Mouse (Mus musculus) testis, postnatal 10 days (tissue): ENCODE data around the gene Psmc6.

ENCODE experiments used
- DNase-seq: peaks from one replicate; pipeline ENCODE4 v3.0.0; 2021; ENCODE audit warnings: low spot score

The Psmc6 gene

DNA sequence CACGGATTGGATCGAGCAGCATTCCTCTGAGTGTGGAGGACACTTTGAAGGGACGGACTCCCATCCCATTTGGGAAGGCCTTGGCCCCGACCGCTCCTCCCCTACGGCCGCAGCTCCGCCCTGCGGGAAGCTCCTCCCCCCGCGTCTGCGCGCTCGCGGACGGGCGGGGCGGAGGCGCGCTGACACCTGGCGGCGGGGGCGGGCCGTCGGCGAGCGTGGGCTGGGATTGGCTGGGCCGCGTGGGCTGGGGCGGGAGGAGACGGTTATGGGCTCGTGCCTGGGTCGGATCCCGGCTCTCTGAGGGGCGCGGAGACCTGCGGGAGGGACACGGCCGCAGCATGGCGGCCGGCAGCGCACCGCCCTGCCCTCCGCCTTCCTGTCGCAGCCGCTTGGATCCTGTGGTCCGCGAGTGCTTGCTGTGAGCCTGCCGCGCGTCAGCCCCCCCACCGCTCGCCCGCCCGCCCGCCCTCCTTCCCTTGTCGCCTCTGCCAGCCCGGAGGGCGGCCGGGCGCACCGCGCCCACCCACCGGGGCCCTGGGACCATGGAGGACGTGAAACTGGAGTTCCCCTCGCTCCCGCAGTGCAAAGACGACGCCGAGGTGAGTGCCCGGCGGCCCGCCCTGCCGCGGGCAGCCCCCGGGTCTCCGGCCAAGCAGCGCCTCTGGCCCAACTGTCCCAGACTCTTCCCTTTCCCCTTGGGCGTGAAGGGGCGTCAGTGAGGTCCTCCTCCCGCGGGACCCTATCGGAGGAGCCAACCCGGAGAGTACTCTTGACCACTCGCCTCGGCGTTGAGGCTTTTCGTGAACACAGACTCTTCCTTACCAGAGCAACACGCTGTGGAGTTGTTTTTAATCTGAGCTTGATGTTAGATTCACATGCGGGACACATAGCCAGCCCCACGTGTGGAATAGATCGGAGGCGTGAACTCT is 21.6 kb downstream of the Psmc6 start, which contains the start of gene Styx:
Styx (plus strand) TSS at position 163 of the 929 bp plus-strand sequence.
- DNase-seq = peak; percentile 99

DNA sequence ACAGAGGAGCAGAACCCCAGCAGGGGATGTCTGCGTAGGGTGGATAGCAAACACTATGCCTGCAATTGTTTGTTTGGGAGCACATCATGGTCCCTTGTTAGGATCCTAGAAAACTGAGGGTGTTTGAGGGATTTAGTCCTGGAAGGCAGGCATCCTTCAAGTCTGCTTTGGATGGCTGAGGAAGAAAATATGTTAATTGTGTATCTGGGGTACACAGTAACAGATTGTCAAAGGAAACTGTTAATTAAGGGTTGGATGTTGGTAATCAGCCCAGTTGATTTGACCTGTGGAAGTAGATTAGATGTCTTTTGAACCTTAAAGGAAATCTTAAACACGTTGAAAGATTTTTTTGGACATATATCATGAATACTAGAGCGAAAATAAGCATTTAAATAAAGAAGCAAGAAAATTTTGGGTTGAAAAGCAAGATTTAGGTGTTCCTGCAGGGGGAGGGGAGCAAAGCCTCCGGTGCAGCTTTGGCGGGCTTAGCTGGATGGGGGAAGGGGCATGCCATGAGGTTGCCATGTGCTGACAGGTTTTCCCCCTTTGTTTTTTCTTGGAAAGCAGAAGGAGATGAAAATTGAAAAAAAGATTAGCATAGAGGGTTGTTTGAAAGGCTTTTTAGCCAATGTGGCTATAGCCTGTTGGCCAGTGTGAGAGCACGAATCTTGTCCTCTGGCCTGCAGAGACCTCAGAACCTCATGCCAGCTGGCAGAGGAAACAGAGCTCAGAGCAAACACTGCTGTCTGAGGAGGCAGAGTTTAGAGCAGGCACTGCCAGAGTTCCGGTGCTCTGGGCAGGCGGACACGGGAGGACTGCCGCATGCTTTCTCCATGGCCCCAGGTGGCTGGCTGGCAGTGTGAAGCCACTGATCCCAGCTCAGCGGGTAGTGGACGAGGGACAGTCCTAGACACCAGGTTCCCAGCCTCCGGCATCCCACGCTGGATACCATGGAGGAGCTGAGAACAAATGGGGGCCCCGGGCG is 34.9 kb downstream of the Psmc6 start:
- DNase-seq = no peak

DNA sequence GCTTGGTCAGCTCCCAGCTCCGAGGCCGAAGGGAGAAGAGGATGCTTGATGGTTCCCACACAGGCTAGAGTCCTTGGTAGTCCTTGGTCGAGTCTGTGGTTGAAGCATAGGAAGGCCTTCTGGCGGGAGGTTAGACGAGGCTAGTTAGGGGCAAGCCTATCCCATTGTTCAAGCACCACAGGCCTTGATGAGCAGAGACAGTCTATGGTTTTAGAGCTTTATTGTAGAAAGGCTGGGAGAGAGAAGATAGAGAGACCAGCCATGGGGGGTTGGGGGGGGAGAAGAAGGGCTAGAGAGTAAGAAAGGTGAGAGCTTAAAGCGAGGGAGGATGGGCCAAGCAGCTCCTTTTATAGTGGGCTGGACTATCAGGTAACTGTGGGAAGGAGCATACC is 35.6 kb downstream of the Psmc6 start:
- DNase-seq = no peak

DNA sequence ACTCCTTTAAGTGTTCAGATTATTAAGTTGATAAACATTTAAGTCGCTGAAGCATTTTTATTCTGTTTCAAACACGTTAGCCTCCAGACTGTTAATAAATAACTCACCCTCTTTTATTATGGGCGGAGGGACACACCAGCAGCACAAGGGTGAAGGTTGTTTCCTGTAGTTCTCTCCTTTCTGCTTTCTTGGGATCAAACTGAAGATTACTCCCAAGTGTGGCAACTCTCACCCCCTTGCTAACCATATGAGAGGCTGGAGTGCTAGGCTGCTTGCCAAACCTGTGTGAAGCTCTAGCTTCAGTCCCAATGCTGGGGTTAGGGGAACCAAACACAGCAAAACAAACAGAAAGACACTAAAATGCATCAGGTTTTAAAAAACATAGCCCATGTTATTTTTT is 49.2 kb downstream of the Psmc6 start:
- no peak for DNase-seq

DNA sequence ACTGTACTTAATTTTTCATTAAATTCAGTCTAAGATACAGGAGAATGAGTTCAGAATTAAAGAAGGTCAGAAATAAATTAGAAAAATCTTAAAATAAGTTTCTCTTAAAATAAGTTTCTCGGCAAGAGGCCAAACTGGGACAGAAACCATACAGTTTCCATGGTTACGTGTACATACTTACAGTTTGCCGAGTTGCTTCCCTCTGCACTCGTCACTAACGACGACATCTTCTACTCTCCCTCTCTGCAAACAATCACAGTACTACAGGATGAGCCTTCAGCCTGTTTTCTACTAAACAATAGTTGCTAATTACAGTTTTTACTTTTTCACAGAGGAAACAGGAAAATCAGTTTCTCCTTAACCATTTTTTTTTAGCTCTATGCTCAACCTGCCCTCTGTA is 51.2 kb downstream of the Psmc6 start:
- no peak for DNase-seq

DNA sequence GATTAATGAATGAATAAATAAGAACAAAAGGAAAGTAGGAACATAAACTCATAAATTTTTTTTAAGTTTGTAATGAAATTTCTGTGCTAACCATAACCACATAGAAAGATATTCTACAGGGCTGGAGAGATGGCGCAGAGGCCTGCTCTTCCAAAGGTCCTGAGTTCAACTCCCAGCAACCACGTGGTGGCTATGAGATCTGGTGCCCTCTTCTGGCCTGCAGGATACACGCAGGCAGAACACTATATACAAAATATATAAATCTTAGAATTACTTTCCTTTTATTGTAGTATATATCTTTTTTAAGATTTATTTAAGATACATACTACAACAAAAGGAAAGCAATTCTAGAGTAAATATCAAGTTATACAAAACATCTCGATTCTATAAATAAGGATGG is 53.3 kb downstream of the Psmc6 start:
- no peak for DNase-seq

DNA sequence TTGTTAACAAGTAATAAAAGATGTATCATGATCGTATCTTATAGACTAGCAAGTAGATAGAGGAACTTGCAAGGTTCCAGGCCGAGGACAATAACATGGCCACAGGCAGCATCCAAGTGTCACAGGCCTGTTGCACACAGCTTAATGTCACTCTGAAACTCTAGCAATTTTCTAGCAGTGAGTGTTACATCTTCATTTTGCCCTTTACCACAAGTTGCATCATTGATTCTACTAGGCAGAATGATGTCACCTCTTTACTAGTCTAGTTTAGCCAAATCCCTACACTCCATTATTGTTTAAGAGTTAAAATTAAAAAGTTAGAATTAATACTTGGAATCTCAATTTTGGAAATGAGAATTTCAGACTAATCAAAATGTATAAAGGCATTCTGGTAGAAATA is 56.0 kb downstream of the Psmc6 start:
- DNase-seq = no peak

DNA sequence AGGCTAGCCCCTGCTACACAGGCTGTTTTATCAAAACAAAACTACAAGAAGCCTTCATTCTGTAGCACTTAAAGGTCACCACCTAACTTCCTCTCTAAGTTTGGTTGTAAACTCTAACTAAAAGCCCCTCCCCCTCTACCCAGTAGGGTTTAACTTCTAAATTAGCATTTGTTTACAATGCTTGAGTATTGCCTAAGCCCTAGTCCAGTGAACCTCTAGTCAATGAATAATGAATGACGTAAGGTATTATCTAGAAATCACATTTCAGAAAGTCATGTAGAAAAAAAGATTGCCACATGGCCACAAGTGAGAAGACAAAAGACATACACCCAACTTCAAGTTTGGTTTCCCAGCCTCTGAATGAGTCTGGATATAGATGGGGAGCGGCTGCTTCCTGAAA is 57.9 kb downstream of the Psmc6 start:
- no peak for DNase-seq

DNA sequence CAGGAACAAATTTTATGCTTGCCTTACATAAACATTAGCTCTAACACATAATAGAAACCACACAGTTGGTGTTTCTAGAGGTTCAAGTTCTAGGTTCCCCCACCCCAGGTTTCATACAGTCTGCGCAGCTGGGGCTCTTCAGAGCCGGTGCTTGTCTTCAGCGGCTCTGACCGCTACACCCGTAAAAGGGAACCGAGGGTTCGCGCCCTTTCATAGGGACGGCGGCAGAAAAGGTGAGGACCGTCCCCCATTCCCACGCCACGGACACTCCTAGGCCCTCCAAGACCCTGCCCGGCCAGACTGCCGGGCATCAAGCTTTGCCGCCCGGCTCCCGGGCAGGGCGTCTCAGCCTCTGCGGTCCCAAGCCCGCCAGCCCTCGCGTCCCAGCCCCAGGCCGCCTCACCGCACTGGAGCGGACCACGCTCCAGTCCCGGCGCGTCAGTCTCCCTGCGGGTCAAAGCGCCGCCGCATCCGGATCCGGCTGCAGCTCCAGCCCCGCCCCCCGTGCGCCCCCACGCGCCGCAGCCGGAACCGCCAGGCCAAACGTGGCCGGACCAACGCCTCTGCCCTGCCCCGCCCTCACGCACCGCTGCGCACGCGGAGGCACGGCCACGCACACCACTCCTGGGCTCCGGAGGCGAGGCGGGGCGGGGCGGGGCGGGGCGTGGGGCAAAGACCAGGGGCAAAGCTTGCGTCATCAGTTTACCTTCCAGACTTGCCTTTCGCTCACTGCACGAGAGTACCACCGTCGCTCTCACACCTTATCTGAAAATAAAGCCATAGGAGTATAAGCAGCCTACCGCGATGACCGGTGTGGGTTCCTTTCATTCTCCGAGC is 59.0 kb downstream of the Psmc6 start:
- peak; percentile 96 for DNase-seq

DNA sequence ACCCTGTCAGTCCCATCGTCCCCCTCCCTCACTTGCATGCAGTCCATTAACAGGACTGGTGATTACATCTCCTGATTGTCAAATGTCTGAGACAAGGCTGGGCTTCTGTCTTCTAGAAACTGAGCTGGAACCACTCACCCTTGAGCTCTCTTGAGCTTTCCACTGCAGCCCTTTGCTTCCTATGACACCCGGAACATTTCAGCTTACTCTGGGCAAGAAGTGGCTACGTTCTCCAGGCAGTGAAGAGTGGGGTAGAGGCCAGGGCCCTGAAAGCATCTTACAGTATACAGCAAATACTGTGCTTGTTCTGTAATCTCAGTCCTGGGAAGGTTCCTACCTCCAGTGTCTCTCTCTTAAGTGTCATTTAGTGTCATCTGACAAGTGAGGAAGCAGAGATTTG is 59.6 kb downstream of the Psmc6 start:
- DNase-seq = no peak
